Mouse (Mus musculus) myocyte (in vitro differentiated cells): ENCODE results near the gene Rer1. TPM values are rescaled to one million over a fixed set of nuclear protein-coding genes. Genes with fewer than 3 reads are reported as not detected.
A peak's percentile ranks its signal among the peaks of the same experiment; 100 is the strongest.

Experiments
- H3K27me3 ChIP-seq: one replicate; pipeline ENCODE4 v1.6.1; 2011; ENCODE audit not compliant: control insufficient read depth, insufficient read depth, insufficient read length
- H3K36me3 ChIP-seq: one replicate; pipeline ENCODE4 v1.6.1; 2011; ENCODE audit not compliant: control insufficient read depth, insufficient read depth
- H3K4me2 ChIP-seq: one replicate; pipeline ENCODE4 v1.6.1; 2011; ENCODE audit warnings: low read depth, control low read depth
- H3K4me3 ChIP-seq: one replicate; pipeline ENCODE4 v1.5.1; 2011; ENCODE audit warnings: mild to moderate bottlenecking, control low read depth, moderate library complexity
- H3K79me2 ChIP-seq: one replicate; pipeline ENCODE4 v1.6.1; 2011; ENCODE audit not compliant: control insufficient read depth, insufficient read depth
- H3ac ChIP-seq: one replicate; pipeline ENCODE4 v1.6.1; 2011; ENCODE audit not compliant: control insufficient read depth, insufficient read length
- CEBPB ChIP-seq: IDR thresholded peaks from 2 replicates; pipeline ENCODE4 v1.6.1; 2011; ENCODE audit warnings: mild to moderate bottlenecking, moderate library complexity; ENCODE audit not compliant: poor library complexity, insufficient read depth, severe bottlenecking
- E2F4 ChIP-seq: IDR thresholded peaks from one replicate; pipeline ENCODE4 v1.6.1; 2011; ENCODE audit warnings: mild to moderate bottlenecking, control low read depth, moderate library complexity; ENCODE audit not compliant: insufficient read depth
- MAX ChIP-seq: IDR thresholded peaks from one replicate; pipeline ENCODE4 v1.6.1; 2011; ENCODE audit warnings: low read depth, mild to moderate bottlenecking, control low read depth
- MYOD1 ChIP-seq, 3 experiments: IDR thresholded peaks; one replicate each; pipeline ENCODE4 v1.6.1; 2011; ENCODE audit warnings: control low read depth in 2 of 3, low read depth in 2 of 3, mild to moderate bottlenecking in 2 of 3, moderate library complexity in 1 of 3; ENCODE audit not compliant: insufficient read length in 2 of 3, control insufficient read depth in 1 of 3
- MYOG ChIP-seq, 3 experiments: IDR thresholded peaks; one replicate each; pipeline ENCODE4 v1.6.1; 2011; ENCODE audit warnings: control low read depth in 2 of 3, low read depth in 2 of 3, mild to moderate bottlenecking in 2 of 3; ENCODE audit not compliant: insufficient read length in 2 of 3, control insufficient read depth in 1 of 3, insufficient read depth in 1 of 3
- POLR2A ChIP-seq: IDR thresholded peaks from one replicate; pipeline ENCODE4 v1.6.1; 2011; ENCODE audit warnings: low read depth, mild to moderate bottlenecking, control low read depth, moderate library complexity; ENCODE audit not compliant: insufficient read length
- POLR2AphosphoS2 ChIP-seq: IDR thresholded peaks from one replicate; pipeline ENCODE4 v1.6.1; 2011; ENCODE audit warnings: low read depth, control low read depth; ENCODE audit not compliant: insufficient read length
- REST ChIP-seq: IDR thresholded peaks from one replicate; pipeline ENCODE4 v1.6.1; 2011; ENCODE audit warnings: mild to moderate bottlenecking, control low read depth, moderate library complexity; ENCODE audit not compliant: insufficient read depth, insufficient read length
- SRF ChIP-seq: IDR thresholded peaks from one replicate; pipeline ENCODE4 v1.6.1; 2011; ENCODE audit warnings: low read depth; ENCODE audit not compliant: control insufficient read depth, insufficient read length
- TCF12 ChIP-seq: IDR thresholded peaks from one replicate; pipeline ENCODE4 v1.6.1; 2011; ENCODE audit warnings: mild to moderate bottlenecking, control low read depth; ENCODE audit not compliant: poor library complexity, insufficient read depth, severe bottlenecking
- TCF3 ChIP-seq: IDR thresholded peaks from one replicate; pipeline ENCODE4 v1.6.1; 2011; ENCODE audit warnings: low read depth, control low read depth; ENCODE audit not compliant: insufficient read length
- USF1 ChIP-seq: IDR thresholded peaks from one replicate; pipeline ENCODE4 v1.6.1; 2011; ENCODE audit warnings: low read depth, mild to moderate bottlenecking, control low read depth, moderate library complexity
- polyA plus RNA-seq: library from polyadenylated mRNA; unstranded; fragments of >200 nt; fragmentation: generic; extraction: Trizol; gene quantifications from one replicate; pipeline ENCODE4 v1.2.1, GENCODE M21; 2012; ENCODE audit warnings: missing spikeins

Rer1 gene
- polyA plus RNA-seq, 1 experiment = 117 TPM

DNA sequence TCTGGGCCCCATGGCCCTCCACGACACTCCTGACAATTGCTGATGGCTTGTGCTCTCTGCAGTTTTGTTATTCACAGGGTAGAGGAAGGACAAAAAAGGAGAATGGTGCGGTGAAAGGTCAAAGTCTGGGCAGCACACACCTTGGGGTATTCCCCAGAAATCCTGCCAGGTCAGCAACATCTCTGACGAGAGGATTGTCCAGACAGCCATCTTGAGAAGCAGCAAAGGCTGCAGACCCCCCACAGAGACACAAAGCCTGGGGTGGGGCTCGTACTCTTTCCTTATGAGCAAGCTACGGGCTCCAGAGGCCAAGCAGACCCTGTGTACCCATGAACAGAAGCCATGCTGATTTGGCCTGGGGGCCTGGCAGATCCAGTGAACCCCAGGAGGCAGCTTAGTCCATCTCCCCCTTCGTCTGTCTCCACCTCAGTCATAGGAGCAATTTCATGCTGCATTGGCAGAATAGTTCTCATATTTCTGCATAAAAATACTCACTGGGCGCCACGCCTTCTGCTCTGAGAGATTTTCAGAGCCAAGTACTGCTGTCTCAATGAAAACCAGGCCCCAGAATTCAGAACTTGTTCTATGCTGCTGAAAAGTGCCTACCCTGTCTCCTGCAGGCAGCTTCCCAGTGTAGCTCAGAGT lies 27.7 kb upstream of the Rer1 start:
- H3K36me3 ChIP-seq = no peaks in the 10 kb centered on the region
- no peak overlapping the region for H3ac ChIP-seq
- H3K4me2 ChIP-seq = peak overlapping the region; percentile 48

DNA sequence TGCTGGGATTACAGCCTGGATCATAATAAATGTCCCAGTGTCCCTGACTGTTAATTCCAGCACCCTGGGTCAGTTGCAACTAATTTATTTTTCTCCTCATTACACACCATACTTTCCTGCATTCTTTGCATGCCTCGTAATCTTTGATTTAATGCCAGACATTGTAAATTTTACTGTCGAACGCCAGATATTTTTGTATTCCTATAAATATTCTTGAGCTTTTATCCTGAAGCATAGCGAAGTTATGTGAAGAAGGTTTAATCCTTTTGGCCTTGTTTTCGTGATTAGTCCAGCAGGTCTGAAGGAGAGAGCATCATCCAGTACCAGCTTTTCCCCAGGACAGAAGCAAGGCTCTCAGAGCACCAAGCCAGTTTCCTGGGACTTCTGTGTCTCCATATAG lies 23.3 kb upstream of the Rer1 start:
- Histone ChIP-seq H3K79me2 (no peaks in the 10 kb centered on the region), H3K36me3 (no peaks in the 10 kb centered on the region), H3K27me3 (no peaks in the 10 kb centered on the region), H3K4me3 (no peak overlapping the region), H3ac (no peak overlapping the region), H3K4me2 (no peak overlapping the region)
- TF ChIP-seq REST = no peak
- no peak for TF ChIP-seq USF1
- no peak for TF ChIP-seq TCF12
- TF ChIP-seq SRF = no peak
- no peak for TF ChIP-seq MYOD1 (IDR thresholded peaks at IDR 0.05; ENCODE audit: control insufficient read depth in 1 of 3, insufficient read length in 2 of 3, low read depth in 2 of 3)
- TF ChIP-seq POLR2A = no peak
- TF ChIP-seq E2F4 = no peak
- no peak for TF ChIP-seq POLR2AphosphoS2
- no peak for TF ChIP-seq TCF3
- TF ChIP-seq MAX = no peak
- TF ChIP-seq CEBPB = no peak
- no peak for TF ChIP-seq MYOG (IDR thresholded peaks at IDR 0.05; ENCODE audit: control insufficient read depth in 1 of 3, insufficient read depth in 1 of 3, insufficient read length in 2 of 3, low read depth in 2 of 3)

More for the DNA sequence above, 27.7 kb upstream of the Rer1 start:
- Histone ChIP-seq H3K27me3 (no peaks in the 10 kb centered on the region), H3K79me2 (no peaks in the 10 kb centered on the region), H3K4me3 (no peak overlapping the region)
- no peak for TF ChIP-seq SRF
- no peak for TF ChIP-seq MYOD1 (IDR thresholded peaks at IDR 0.05; ENCODE audit: control insufficient read depth in 1 of 3, insufficient read length in 2 of 3, low read depth in 2 of 3)
- no peak for TF ChIP-seq REST
- TF ChIP-seq MYOG (IDR thresholded peaks at IDR 0.05; ENCODE audit: control insufficient read depth in 1 of 3, insufficient read depth in 1 of 3, insufficient read length in 2 of 3, low read depth in 2 of 3) = no peak
- no peak for TF ChIP-seq USF1

DNA sequence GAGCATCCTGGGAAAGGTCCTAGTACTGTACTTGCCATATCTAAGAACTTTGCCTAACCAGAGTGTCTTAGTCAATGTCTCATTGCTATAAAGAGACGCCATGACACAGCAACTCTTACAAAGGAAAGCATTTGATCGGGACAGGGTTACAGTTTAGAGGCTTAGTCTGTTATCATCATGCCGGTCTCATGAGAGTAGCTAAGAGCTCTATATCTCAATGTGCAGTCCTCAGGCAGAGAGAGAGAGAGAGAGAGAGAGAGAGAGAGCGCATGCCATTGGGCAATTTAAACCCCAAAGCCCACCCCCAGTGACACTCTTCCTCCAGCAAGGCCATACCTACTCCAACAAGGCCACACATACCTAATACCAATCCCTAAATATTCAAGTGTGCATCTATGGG lies 21.7 kb upstream of the Rer1 start:
- Histone ChIP-seq H3K27me3 (no peaks in the 10 kb centered on the region), H3ac (no peak overlapping the region), H3K79me2 (no peaks in the 10 kb centered on the region), H3K4me2 (no peak overlapping the region), H3K36me3 (no peaks in the 10 kb centered on the region), H3K4me3 (no peak overlapping the region)
- TF ChIP-seq E2F4 (no peak), POLR2AphosphoS2 (no peak), MAX (no peak), MYOD1 (IDR thresholded peaks at IDR 0.05; ENCODE audit: control insufficient read depth in 1 of 3, insufficient read length in 2 of 3, low read depth in 2 of 3) (no peak), TCF3 (no peak), CEBPB (no peak), POLR2A (no peak), TCF12 (no peak), SRF (no peak), USF1 (no peak), MYOG (IDR thresholded peaks at IDR 0.05; ENCODE audit: control insufficient read depth in 1 of 3, insufficient read depth in 1 of 3, insufficient read length in 2 of 3, low read depth in 2 of 3) (no peak), REST (no peak)

DNA sequence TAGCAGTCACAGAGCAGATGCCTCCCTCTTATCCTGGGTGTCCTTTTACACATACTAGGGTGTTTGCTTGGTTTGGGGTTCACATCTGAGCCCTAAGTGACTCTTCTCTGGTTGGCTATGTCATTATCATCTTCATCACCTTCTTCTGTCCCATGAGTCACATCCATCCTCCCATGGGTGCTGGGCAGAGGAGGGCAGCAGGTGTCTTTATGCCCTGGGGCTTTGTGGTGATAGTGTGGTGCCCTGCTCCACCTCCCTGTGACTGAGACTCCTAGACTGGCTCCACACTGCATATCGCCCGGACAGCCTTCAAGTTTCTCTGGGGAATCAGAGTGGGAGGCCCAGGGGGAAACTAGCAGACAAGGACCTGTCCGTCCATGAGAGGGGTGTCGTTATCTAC lies 12.4 kb upstream of the Rer1 start:
- H3K4me3 ChIP-seq = no peak overlapping the region
- H3K4me2 ChIP-seq = no peak overlapping the region
- TF ChIP-seq MYOG (IDR thresholded peaks at IDR 0.05; ENCODE audit: control insufficient read depth in 1 of 3, insufficient read depth in 1 of 3, insufficient read length in 2 of 3, low read depth in 2 of 3) (peak in 1 of 3 experiments; percentile 26), MYOD1 (IDR thresholded peaks at IDR 0.05; ENCODE audit: control insufficient read depth in 1 of 3, insufficient read length in 2 of 3, low read depth in 2 of 3) (peak in 2 of 3 experiments; percentile 14 to 71), E2F4 (no peak)
- no peaks in the 10 kb centered on the region for H3K27me3 ChIP-seq
- no peaks in the 10 kb centered on the region for H3K36me3 ChIP-seq
- H3ac ChIP-seq = no peak overlapping the region
- no peaks in the 10 kb centered on the region for H3K79me2 ChIP-seq

DNA sequence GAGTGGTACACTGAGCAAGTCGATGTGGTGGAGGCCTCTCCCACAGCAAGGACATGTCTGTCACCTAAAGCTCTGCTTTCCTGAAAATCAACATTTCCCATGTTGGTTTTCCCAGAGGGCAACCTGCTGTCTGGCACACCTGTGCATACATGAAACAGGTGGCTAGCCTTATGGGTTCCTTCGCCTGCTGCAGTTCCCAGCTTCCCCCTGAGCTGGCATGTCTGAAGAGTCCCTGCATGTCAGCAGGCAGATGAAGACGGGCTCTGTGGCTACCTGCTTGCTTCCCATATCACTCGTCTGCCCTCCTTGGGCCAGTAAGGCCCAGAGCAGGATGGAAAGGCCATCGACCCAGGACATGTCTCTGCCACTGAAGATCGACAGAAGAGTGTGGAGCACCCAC lies 11.3 kb upstream of the Rer1 start:
- H3K4me2 ChIP-seq = no peak overlapping the region
- no peak overlapping the region for H3K4me3 ChIP-seq
- no peaks in the 10 kb centered on the region for H3K79me2 ChIP-seq
- H3K36me3 ChIP-seq = no peaks in the 10 kb centered on the region
- no peak overlapping the region for H3ac ChIP-seq
- no peak for TF ChIP-seq POLR2A
- no peak for TF ChIP-seq POLR2AphosphoS2
- TF ChIP-seq MAX = no peak
- no peak for TF ChIP-seq USF1
- no peak for TF ChIP-seq SRF
- TF ChIP-seq E2F4 = no peak
- TF ChIP-seq MYOG (IDR thresholded peaks at IDR 0.05; ENCODE audit: control insufficient read depth in 1 of 3, insufficient read depth in 1 of 3, insufficient read length in 2 of 3, low read depth in 2 of 3) = no peak
- TF ChIP-seq MYOD1 (IDR thresholded peaks at IDR 0.05; ENCODE audit: control insufficient read depth in 1 of 3, insufficient read length in 2 of 3, low read depth in 2 of 3) = no peak
- TF ChIP-seq TCF12 = no peak
- no peak for TF ChIP-seq CEBPB
- TF ChIP-seq REST = no peak
- no peak for TF ChIP-seq TCF3
- H3K27me3 ChIP-seq = no peaks in the 10 kb centered on the region
